Mouse (Mus musculus): ENCODE results near the gene Rhbdd1. TPM values are rescaled to one million over a fixed set of nuclear protein-coding genes. Genes with fewer than 3 reads are reported as not detected.

Rhbdd1 gene
- polyA plus RNA-seq, 1 experiment, result 0.15 TPM

DNA sequence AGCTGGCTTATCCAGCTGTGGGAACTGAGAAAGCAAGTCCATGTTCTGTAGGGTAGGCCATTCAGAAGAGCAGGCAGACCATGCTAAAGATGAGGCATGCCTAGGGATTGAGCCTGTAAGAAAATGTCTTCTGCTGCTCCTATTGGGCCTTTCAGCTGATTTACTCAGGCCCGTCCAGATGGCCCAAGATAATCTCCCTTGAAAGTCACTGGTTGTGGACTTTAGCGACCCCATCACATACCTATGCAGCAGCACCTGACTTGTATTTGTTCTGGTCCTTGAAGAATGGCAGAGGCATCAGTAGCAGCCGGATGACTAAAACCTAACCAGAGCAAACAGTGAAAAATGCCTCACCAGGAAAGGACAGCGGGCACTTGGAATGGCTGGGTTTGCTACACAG is 99.4 kb downstream of the Rhbdd1 start:
- no peaks in the 10 kb centered on the region for H3K36me3 ChIP-seq (ENCODE audit: control insufficient read depth)
- no peak overlapping the region for H3K4me3 ChIP-seq (replicated peaks)
- TF ChIP-seq TAL1 (IDR thresholded peaks at IDR 0.05; ENCODE audit: low read length) (no peak), GATA1 (IDR thresholded peaks at IDR 0.05; ENCODE audit: low read length) (no peak)
- H3K9me3 ChIP-seq (ENCODE audit: control insufficient read depth, low read length), result no peaks in the 10 kb centered on the region
- H3K27me3 ChIP-seq (ENCODE audit: control insufficient read depth), result no peaks in the 10 kb centered on the region
- no peaks in the 10 kb centered on the region for H3K4me1 ChIP-seq (ENCODE audit: control insufficient read depth)

DNA sequence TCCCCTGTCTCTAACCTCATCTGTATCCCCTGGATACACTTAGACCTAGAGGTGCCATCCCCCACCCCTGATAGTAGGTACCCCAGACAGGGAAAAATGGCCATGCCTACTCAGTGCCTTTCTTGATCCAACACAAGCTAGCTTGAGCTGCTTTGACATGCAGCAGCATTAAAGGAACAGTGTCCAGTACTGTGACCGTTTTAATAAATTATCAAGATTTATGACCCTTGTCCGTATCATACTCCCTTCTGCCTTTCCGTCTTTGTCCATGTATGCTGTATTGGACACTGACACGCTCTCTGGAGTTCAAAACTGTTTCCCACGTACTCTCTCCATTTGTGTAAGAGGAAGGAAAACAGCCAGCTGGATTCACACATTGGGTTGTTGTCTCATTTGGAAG is 111.5 kb downstream of the Rhbdd1 start:
- TF ChIP-seq TAL1 (IDR thresholded peaks at IDR 0.05; ENCODE audit: low read length), result no peak
- TF ChIP-seq GATA1 (IDR thresholded peaks at IDR 0.05; ENCODE audit: low read length), result no peak
- no peaks in the 10 kb centered on the region for H3K9me3 ChIP-seq (ENCODE audit: control insufficient read depth, low read length)
- no peaks in the 10 kb centered on the region for H3K36me3 ChIP-seq (ENCODE audit: control insufficient read depth)
- H3K4me3 ChIP-seq (replicated peaks), result no peak overlapping the region
- H3K27me3 ChIP-seq (ENCODE audit: control insufficient read depth), result no peaks in the 10 kb centered on the region
- H3K4me1 ChIP-seq (ENCODE audit: control insufficient read depth), result no peaks in the 10 kb centered on the region

DNA sequence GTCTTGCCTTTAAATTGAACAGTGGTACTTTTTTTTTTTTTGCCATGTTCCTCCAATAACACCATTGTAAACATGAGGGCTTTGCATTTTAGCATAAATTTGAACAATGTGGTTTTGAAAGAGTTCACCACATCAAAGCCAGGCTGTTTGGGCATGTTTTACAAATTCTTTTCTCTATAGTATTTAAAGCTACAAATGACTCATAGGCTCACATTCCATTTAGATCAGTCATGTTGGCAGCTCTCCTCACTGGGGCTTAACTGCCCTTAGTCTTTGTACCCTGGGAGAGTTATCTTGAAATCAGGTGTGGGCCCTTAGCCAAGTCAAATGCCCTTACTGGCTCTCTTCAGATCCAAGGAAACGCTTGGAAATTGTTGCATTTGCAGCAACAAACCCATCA is 112.8 kb downstream of the Rhbdd1 start:
- Histone ChIP-seq H3K9me3 (ENCODE audit: control insufficient read depth, low read length) (no peaks in the 10 kb centered on the region), H3K27me3 (ENCODE audit: control insufficient read depth) (no peaks in the 10 kb centered on the region), H3K36me3 (ENCODE audit: control insufficient read depth) (no peaks in the 10 kb centered on the region), H3K4me1 (ENCODE audit: control insufficient read depth) (no peaks in the 10 kb centered on the region), H3K4me3 (replicated peaks) (no peak overlapping the region)
- TF ChIP-seq TAL1 (IDR thresholded peaks at IDR 0.05; ENCODE audit: low read length) (no peak), GATA1 (IDR thresholded peaks at IDR 0.05; ENCODE audit: low read length) (no peak)

DNA sequence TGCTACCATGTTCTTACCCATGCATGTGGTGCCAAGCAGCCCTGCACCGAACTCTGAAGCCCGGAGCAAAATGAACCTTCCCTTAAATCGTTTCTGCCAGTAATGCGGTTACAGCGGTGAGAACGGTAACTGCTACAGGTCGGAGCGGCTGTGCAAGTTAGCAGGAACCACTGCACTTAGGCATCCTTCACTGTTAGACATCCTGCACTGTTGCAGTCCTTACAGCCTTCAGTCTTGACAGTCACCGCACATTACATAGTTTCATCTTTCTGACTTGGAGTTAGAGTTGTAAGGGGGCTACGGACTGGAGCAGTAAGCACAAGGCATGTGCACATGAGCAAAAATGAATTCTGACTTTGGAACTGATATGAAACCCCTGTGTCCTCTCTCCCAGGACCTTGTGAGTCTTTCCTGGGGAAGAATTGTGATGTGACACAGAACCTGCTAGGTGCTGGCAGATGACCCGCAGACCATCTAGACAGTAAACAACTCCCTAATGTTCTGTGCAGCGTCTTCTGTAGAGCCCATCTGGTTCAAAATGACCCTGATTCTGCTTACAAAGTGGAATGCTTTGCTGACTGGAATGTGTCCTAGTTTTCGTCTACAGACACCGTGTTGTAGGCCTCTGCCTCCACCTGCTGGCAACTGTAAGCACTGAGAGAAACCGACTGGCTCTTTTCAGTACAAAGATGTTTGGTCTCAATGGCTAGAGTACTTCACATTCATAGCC is 116.8 kb downstream of the Rhbdd1 start:
- H3K4me1 ChIP-seq (ENCODE audit: control insufficient read depth), result no peaks in the 10 kb centered on the region
- H3K4me3 ChIP-seq (replicated peaks), result no peak overlapping the region
- H3K9me3 ChIP-seq (ENCODE audit: control insufficient read depth, low read length), result no peaks in the 10 kb centered on the region
- H3K36me3 ChIP-seq (ENCODE audit: control insufficient read depth), result no peaks in the 10 kb centered on the region
- TF ChIP-seq GATA1 (IDR thresholded peaks at IDR 0.05; ENCODE audit: low read length) (no peak), TAL1 (IDR thresholded peaks at IDR 0.05; ENCODE audit: low read length) (no peak)
- H3K27me3 ChIP-seq (ENCODE audit: control insufficient read depth), result no peaks in the 10 kb centered on the region

DNA sequence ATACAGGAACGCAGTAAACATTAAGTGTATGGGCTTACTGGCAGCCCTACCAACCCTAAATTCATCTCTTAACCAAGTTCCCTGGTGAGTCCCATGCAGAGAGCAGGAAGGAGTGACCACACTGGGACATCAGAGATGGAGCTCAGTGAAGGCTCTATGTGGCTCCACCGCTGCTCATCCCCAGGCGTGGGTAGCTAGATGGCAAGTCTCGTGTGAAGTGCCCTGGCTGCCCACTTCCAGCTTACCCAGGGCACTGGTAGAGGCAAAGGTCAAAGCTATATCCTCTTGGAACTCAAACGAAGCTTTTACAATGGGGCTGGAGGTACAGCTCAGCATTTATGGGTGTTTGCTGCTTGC is 117.4 kb downstream of the Rhbdd1 start:
- TF ChIP-seq GATA1 (IDR thresholded peaks at IDR 0.05; ENCODE audit: low read length), result no peak
- no peak for TF ChIP-seq TAL1 (IDR thresholded peaks at IDR 0.05; ENCODE audit: low read length)
- no peaks in the 10 kb centered on the region for H3K27me3 ChIP-seq (ENCODE audit: control insufficient read depth)
- H3K9me3 ChIP-seq (ENCODE audit: control insufficient read depth, low read length), result no peaks in the 10 kb centered on the region
- H3K4me1 ChIP-seq (ENCODE audit: control insufficient read depth), result no peaks in the 10 kb centered on the region
- H3K36me3 ChIP-seq (ENCODE audit: control insufficient read depth), result no peaks in the 10 kb centered on the region
- H3K4me3 ChIP-seq (replicated peaks), result no peak overlapping the region

DNA sequence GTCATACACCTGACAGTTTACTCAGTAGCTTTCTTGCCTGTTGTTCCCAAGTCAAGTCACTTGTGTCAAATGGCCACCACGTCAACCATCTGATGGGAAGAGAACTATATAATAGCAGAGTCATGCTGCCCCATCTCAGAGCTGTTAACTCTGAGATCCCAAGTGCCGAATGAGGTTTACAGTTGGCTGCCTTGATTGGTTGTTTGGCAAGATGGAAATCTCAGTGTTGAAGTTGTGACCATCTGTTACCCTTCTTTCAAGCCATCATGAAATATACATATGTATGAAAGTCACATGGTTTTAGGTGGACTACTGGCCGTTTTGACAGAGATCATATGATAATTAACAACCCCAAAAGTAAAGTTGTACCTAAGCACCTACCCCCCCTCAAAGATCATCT is 121.0 kb downstream of the Rhbdd1 start:
- H3K27me3 ChIP-seq (ENCODE audit: control insufficient read depth), result no peaks in the 10 kb centered on the region
- TF ChIP-seq GATA1 (IDR thresholded peaks at IDR 0.05; ENCODE audit: low read length), result no peak
- TF ChIP-seq TAL1 (IDR thresholded peaks at IDR 0.05; ENCODE audit: low read length), result no peak
- no peak overlapping the region for H3K4me3 ChIP-seq (replicated peaks)
- H3K4me1 ChIP-seq (ENCODE audit: control insufficient read depth), result no peaks in the 10 kb centered on the region
- no peaks in the 10 kb centered on the region for H3K9me3 ChIP-seq (ENCODE audit: control insufficient read depth, low read length)
- H3K36me3 ChIP-seq (ENCODE audit: control insufficient read depth), result no peaks in the 10 kb centered on the region

DNA sequence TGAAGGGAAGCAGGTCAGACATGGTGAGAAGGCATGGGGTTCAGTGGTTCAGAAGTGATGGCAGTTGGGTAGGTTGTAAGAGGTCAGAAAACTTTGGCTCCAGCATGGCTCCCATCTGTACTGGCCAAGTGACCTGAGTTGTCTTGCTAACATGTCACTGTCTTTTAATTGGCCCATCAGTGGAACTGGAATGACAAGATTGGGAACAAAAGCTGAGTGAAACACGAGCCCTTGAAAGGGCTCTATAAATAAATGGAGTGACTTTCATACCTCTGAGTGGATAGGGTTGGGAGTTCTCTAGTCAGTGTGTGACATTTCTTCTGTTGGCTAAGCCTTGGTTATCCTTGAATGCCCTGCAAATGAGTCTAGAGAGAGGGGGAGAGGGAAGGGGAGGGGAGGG is 123.9 kb downstream of the Rhbdd1 start:
- Histone ChIP-seq H3K36me3 (ENCODE audit: control insufficient read depth) (peaks cover 6% of the 10 kb centered on the region), H3K9me3 (ENCODE audit: control insufficient read depth, low read length) (no peaks in the 10 kb centered on the region)
- no peak for TF ChIP-seq GATA1 (IDR thresholded peaks at IDR 0.05; ENCODE audit: low read length)
- no peak for TF ChIP-seq TAL1 (IDR thresholded peaks at IDR 0.05; ENCODE audit: low read length)

DNA sequence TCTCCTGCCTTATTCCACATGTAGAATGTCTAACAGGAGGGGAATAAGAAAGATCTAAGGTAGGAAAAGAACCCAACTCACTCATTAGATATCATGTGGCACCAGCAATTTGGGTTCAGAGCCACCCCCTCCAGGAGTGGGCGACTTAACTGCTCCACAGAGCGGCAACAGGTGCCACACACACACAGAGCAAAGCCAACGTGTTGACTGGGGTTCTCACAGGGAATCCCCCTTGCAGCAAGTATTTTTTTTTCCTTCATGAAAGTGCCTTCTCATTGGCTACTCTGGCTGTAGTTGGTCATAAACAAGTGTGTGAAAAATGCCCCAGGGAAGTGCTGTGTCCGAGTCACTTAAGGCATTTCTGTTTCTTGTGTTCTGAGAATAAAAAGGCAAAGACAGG is 127.3 kb downstream of the Rhbdd1 start:
- no peak overlapping the region for H3K4me3 ChIP-seq (replicated peaks)
- no peaks in the 10 kb centered on the region for H3K27me3 ChIP-seq (ENCODE audit: control insufficient read depth)
- H3K9me3 ChIP-seq (ENCODE audit: control insufficient read depth, low read length), result no peaks in the 10 kb centered on the region
- no peaks in the 10 kb centered on the region for H3K4me1 ChIP-seq (ENCODE audit: control insufficient read depth)
- peaks cover 6% of the 10 kb centered on the region for H3K36me3 ChIP-seq (ENCODE audit: control insufficient read depth)
- TF ChIP-seq GATA1 (IDR thresholded peaks at IDR 0.05; ENCODE audit: low read length), result no peak
- TF ChIP-seq TAL1 (IDR thresholded peaks at IDR 0.05; ENCODE audit: low read length), result no peak

More for the DNA sequence above, 123.9 kb downstream of the Rhbdd1 start:
- no peaks in the 10 kb centered on the region for H3K27me3 ChIP-seq (ENCODE audit: control insufficient read depth)
- H3K4me3 ChIP-seq (replicated peaks), result no peak overlapping the region
- no peaks in the 10 kb centered on the region for H3K4me1 ChIP-seq (ENCODE audit: control insufficient read depth)

DNA sequence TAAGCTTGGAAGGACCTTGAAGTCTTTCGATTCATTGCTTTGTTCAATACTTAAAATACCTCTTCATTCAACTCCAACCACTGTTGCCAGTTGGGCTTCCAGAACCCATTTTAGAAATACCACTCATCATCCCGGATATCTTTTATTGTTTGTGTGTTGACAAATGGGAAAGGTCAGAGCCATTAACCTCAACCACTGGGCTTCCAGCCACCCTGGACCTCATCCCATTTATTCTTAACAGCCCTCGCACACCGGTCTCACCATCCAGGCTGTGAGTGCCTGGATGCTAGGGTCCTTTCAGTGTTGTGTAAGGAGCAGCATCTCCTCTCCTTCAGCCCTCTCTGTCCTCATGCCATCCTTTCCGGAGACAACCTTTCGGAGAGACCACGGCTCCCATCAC is 129.8 kb downstream of the Rhbdd1 start:
- Histone ChIP-seq H3K4me3 (replicated peaks) (no peak overlapping the region), H3K36me3 (ENCODE audit: control insufficient read depth) (peaks cover 6% of the 10 kb centered on the region), H3K9me3 (ENCODE audit: control insufficient read depth, low read length) (no peaks in the 10 kb centered on the region), H3K27me3 (ENCODE audit: control insufficient read depth) (no peaks in the 10 kb centered on the region), H3K4me1 (ENCODE audit: control insufficient read depth) (no peaks in the 10 kb centered on the region)
- TF ChIP-seq GATA1 (IDR thresholded peaks at IDR 0.05; ENCODE audit: low read length) (no peak), TAL1 (IDR thresholded peaks at IDR 0.05; ENCODE audit: low read length) (no peak)

DNA sequence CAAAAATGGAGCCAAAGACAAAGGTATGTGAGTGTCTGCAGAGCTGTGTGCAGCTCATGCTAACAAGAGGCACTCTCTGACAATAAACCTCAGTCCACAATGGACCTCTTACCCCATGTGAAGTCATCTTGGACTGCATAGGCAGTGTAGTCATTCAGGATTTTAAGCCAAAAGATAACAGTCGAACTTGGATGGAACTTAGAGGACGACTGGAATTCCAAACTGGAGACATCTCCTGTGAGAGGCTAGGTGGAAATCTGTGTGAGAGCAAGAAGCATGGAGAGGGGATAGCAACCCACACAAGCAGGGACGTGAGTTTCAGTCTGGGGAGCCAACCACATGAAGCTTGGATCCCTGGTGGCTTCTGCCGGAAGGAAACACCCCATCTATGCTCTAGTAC is 133.6 kb downstream of the Rhbdd1 start:
- no peak for TF ChIP-seq TAL1 (IDR thresholded peaks at IDR 0.05; ENCODE audit: low read length)
- TF ChIP-seq GATA1 (IDR thresholded peaks at IDR 0.05; ENCODE audit: low read length), result no peak
- Histone ChIP-seq H3K9me3 (ENCODE audit: control insufficient read depth, low read length) (no peaks in the 10 kb centered on the region), H3K27me3 (ENCODE audit: control insufficient read depth) (no peaks in the 10 kb centered on the region), H3K4me1 (ENCODE audit: control insufficient read depth) (no peaks in the 10 kb centered on the region), H3K36me3 (ENCODE audit: control insufficient read depth) (no peaks in the 10 kb centered on the region; the same call in 1 of the 2 replicates), H3K4me3 (replicated peaks) (no peak overlapping the region)
